Mouse (Mus musculus) neural tube, embryonic 14.5 days (tissue): ENCODE measurements around the gene Prorsd1. TPM values are rescaled to one million over a fixed set of nuclear protein-coding genes. Genes with fewer than 3 reads are reported as not detected.

Experiments
- ATAC-seq: fragments of 200-750 bp; cut with Nextera tagmentation; 2 replicates; pipeline ENCODE4 v1.8.0; 2017; ENCODE audit warnings: low read depth, mild to moderate bottlenecking, moderate TSS enrichment, moderate library complexity
- H3K27ac ChIP-seq: fragments of 300-500 bp; sonication (generic); 2 replicates; pipeline ENCODE4 v1.5.1; 2014; ENCODE audit warnings: low read depth, mild to moderate bottlenecking, control low read depth, low read length, moderate library complexity, mixed read lengths
- H3K27me3 ChIP-seq: fragments of 300-500 bp; sonication (generic); 2 replicates; pipeline ENCODE4 v1.6.1; 2014; ENCODE audit warnings: low read length; ENCODE audit not compliant: control insufficient read depth, insufficient read depth
- H3K36me3 ChIP-seq: fragments of 300-500 bp; sonication (generic); 2 replicates; pipeline ENCODE4 v1.6.1; 2014; ENCODE audit warnings: low read length, mixed read lengths; ENCODE audit not compliant: control insufficient read depth, insufficient read depth
- H3K4me1 ChIP-seq: fragments of 300-500 bp; sonication (generic); 2 replicates; pipeline ENCODE4 v1.6.1; 2014; ENCODE audit warnings: low read length; ENCODE audit not compliant: control insufficient read depth, insufficient read depth
- H3K4me2 ChIP-seq: fragments of 300-500 bp; sonication (generic); 2 replicates; pipeline ENCODE4 v1.6.1; 2014; ENCODE audit warnings: mild to moderate bottlenecking, low read depth, low read length, control low read depth
- H3K4me3 ChIP-seq: fragments of 300-500 bp; sonication (generic); 2 replicates; pipeline ENCODE4 v1.5.1; 2014; ENCODE audit warnings: low read depth, low read length, control low read depth, mixed read lengths
- H3K9ac ChIP-seq: fragments of 300-500 bp; sonication (generic); replicated peaks from 2 replicates; pipeline ENCODE4 v1.6.1; 2014; ENCODE audit warnings: low read depth, mild to moderate bottlenecking, control low read depth, low read length, mixed read lengths
- H3K9me3 ChIP-seq: fragments of 300-500 bp; sonication (generic); 2 replicates; pipeline ENCODE4 v1.6.1; 2016; ENCODE audit warnings: low read length; ENCODE audit not compliant: control insufficient read depth
- WGBS: fragments of 180-500 bp; shearing (Covaris S2); extraction: QIAGEN DNeasy Blood & Tissue Kit; methylation state at CpG from one replicate; pipeline ENCODE4 v1.1.7; 2014; 5-methylcytosine and 5-hydroxymethylcytosine counted together
- polyA plus RNA-seq: library from polyadenylated mRNA; unstranded; fragments of >200 nt; fragmentation: Nextera tagmentation; extraction: Ambion mirVana; gene quantifications from 2 replicates; pipeline ENCODE4 v1.2.1, GENCODE M21; 2014

Prorsd1 gene
- polyA plus RNA-seq = 14.8 and 18.0 TPM in 2 replicates

GRCm38 (mm10) chr11:29514682-29515412 is at the start of gene Prorsd1:
Gene Prorsd1 (minus strand): TSS chr11:29515033.
- no peaks in the 10 kb centered on the region for H3K27me3 ChIP-seq
- peak within 1 kb of the TSS; percentile 63 for H3K4me2 ChIP-seq
- peak; percentile 98 for ATAC-seq
- H3K27ac ChIP-seq = peak within 1 kb of the TSS; percentile 6; the same call in 1 of the 2 replicates
- H3K4me1 ChIP-seq = no peaks in the 10 kb centered on the region
- H3K4me3 ChIP-seq = peak within 1 kb of the TSS; percentile 45
- 3% methylated on average over 40 of the region's 40 CpGs for WGBS
- no peaks in the 10 kb centered on the region for H3K9me3 ChIP-seq
- H3K9ac ChIP-seq = peak within 1 kb of the TSS; percentile 43
- no peaks in the 10 kb centered on the region; the same call in 1 of the 2 replicates for H3K36me3 ChIP-seq

GRCm38 (mm10) chr11:29563406-29563805 is 48.6 kb upstream of the Prorsd1 start:
- Histone ChIP-seq H3K27ac (no peak overlapping the region), H3K4me2 (no peak overlapping the region), H3K9ac (no peak overlapping the region), H3K9me3 (no peaks in the 10 kb centered on the region), H3K4me3 (no peak overlapping the region), H3K36me3 (no peaks in the 10 kb centered on the region), H3K4me1 (no peaks in the 10 kb centered on the region), H3K27me3 (no peaks in the 10 kb centered on the region)
- WGBS = 92% methylated on average over 2 of the region's 2 CpGs
- ATAC-seq = no peak

GRCm38 (mm10) chr11:29560990-29561389 is 46.2 kb upstream of the Prorsd1 start:
- Histone ChIP-seq H3K36me3 (no peaks in the 10 kb centered on the region), H3K4me1 (no peaks in the 10 kb centered on the region), H3K4me2 (no peak overlapping the region), H3K27ac (no peak overlapping the region), H3K9me3 (no peaks in the 10 kb centered on the region), H3K4me3 (no peak overlapping the region), H3K9ac (no peak overlapping the region), H3K27me3 (no peaks in the 10 kb centered on the region)
- 88% methylated on average over 3 of the region's 3 CpGs for WGBS
- ATAC-seq = no peak

- no peak for ATAC-seq
Observed at GRCm38 (mm10) chr11:29560452-29560851, 45.6 kb upstream of the Prorsd1 start.

GRCm38 (mm10) chr11:29549425-29549778 is 34.6 kb upstream of the Prorsd1 start:
- no peak overlapping the region for H3K4me2 ChIP-seq
- peaks cover 8% of the 10 kb centered on the region; the same call in 1 of the 2 replicates for H3K4me1 ChIP-seq
- no peak overlapping the region for H3K9ac ChIP-seq
- no peaks in the 10 kb centered on the region for H3K27me3 ChIP-seq
- no peak overlapping the region for H3K27ac ChIP-seq
- no peak for ATAC-seq
- no peaks in the 10 kb centered on the region for H3K9me3 ChIP-seq
- H3K36me3 ChIP-seq = peaks cover 12% of the 10 kb centered on the region
- no peak overlapping the region for H3K4me3 ChIP-seq
- WGBS = 93% methylated on average over 1 of the region's 1 CpGs

More at GRCm38 (mm10) chr11:29560452-29560851, 45.6 kb upstream of the Prorsd1 start:
- H3K4me1 ChIP-seq = no peaks in the 10 kb centered on the region
- H3K4me2 ChIP-seq = no peak overlapping the region
- no peaks in the 10 kb centered on the region for H3K9me3 ChIP-seq
- H3K9ac ChIP-seq = no peak overlapping the region
- H3K36me3 ChIP-seq = no peaks in the 10 kb centered on the region
- no peaks in the 10 kb centered on the region for H3K27me3 ChIP-seq
- WGBS = 91% methylated on average over 9 of the region's 9 CpGs
- no peak overlapping the region for H3K4me3 ChIP-seq
- no peak overlapping the region for H3K27ac ChIP-seq

- H3K4me3 ChIP-seq = peak overlapping the region; percentile 63
- H3K36me3 ChIP-seq = peaks cover 18% of the 10 kb centered on the region
- H3K27me3 ChIP-seq = no peaks in the 10 kb centered on the region
- H3K4me1 ChIP-seq = peaks cover 8% of the 10 kb centered on the region; the same call in 1 of the 2 replicates
- peak overlapping the region; percentile 67 for H3K4me2 ChIP-seq
- no peaks in the 10 kb centered on the region for H3K9me3 ChIP-seq
- H3K27ac ChIP-seq = peak overlapping the region; percentile 41; the same call in 1 of the 2 replicates
- WGBS = 26% methylated on average over 23 of the region's 23 CpGs
- peak overlapping the region; percentile 80 for H3K9ac ChIP-seq
- ATAC-seq = no peak
Observed at GRCm38 (mm10) chr11:29548504-29549424, 33.9 kb upstream of the Prorsd1 start.

- peaks cover 19% of the 10 kb centered on the region for H3K36me3 ChIP-seq
- under 1% methylated on average over 46 of the region's 46 CpGs for WGBS
- H3K4me3 ChIP-seq = peak within 1 kb of the TSS; percentile 63
- peaks cover 8% of the 10 kb centered on the region; the same call in 1 of the 2 replicates for H3K4me1 ChIP-seq
- H3K27ac ChIP-seq = peak within 1 kb of the TSS; percentile 79
- H3K9ac ChIP-seq = peak within 1 kb of the TSS; percentile 80
- H3K9me3 ChIP-seq = no peaks in the 10 kb centered on the region
- no peaks in the 10 kb centered on the region for H3K27me3 ChIP-seq
- H3K4me2 ChIP-seq = peak within 1 kb of the TSS; percentile 67
- ATAC-seq = peak; percentile 98
Observed at GRCm38 (mm10) chr11:29547752-29548503, 33.1 kb upstream of the Prorsd1 start, which contains the start of the genes Clhc1 and Rps27a. Gene Clhc1 (plus strand): TSS chr11:29547950. Gene Rps27a (minus strand): TSS chr11:29548109.

GRCm38 (mm10) chr11:29547249-29547751 is 32.5 kb upstream of the Prorsd1 start:
- Histone ChIP-seq H3K4me1 (peaks cover 8% of the 10 kb centered on the region; the same call in 1 of the 2 replicates), H3K9ac (peak overlapping the region; percentile 80), H3K4me3 (peak overlapping the region; percentile 63), H3K27me3 (no peaks in the 10 kb centered on the region), H3K9me3 (no peaks in the 10 kb centered on the region), H3K4me2 (peak overlapping the region; percentile 60), H3K27ac (peak overlapping the region; percentile 79; the same call in 1 of the 2 replicates), H3K36me3 (peaks cover 21% of the 10 kb centered on the region)
- WGBS = under 1% methylated on average over 27 of the region's 27 CpGs
- peak; percentile 13 for ATAC-seq
